10 mouse cellular contexts compared by ENCODE assay signal in genomic region chr11:94929599-94929998, GRCm38 (mm10). TPM values are rescaled to one million over a fixed set of nuclear protein-coding genes. Genes with fewer than 3 reads are reported as not detected.
DNase-seq lines count a peak whose midpoint lies in the region; ATAC-seq and TF ChIP-seq lines count a peak whose summit lies in the region.
"Had no signal": no experiment of that assay in that cellular context is flagged by ENCODE, and none has a peak within 500 bp of the region (broad histone marks: within the 10 kb centered on the region; RNA-seq: fewer than 3 reads in every experiment).

No protein-coding gene starts in this region.

- no peak overlapping the region for H3K4me2 ChIP-seq in kidney, embryonic 14.5 days (replicated peaks; ENCODE audit: low read depth, low read length)
- peak overlapping the region; percentile 39; the same call in 1 of the 2 replicates for H3K4me2 ChIP-seq in embryonic facial prominence, embryonic 14.5 days (ENCODE audit: low read depth, low read length)
- H3K4me2 ChIP-seq in limb, embryonic 14.5 days (replicated peaks; ENCODE audit: low read depth, low read length, severe bottlenecking) = peak overlapping the region; percentile 40; the same call in 1 of the 2 replicates

- DNase-seq in kidney, postnatal 25 days = no peak
- DNase-seq in ZHBTc4 (ENCODE audit: low read depth, low spot score) = peak; percentile 63
- peak; percentile 26 for DNase-seq in embryonic facial prominence, embryonic 14.5 days (ENCODE audit: low spot score)
- no peak for DNase-seq in limb, embryonic 14.5 days (ENCODE audit: low spot score)
- no peak for DNase-seq in cerebellum, adult 8-10 months
- no peak for DNase-seq in frontal cortex, postnatal 14 days (ENCODE audit: low spot score in 2 of 2)

- H3K9ac ChIP-seq in kidney, embryonic 14.5 days (ENCODE audit: low read depth, low read length) = no peak overlapping the region
- no peak overlapping the region for H3K9ac ChIP-seq in embryonic facial prominence, embryonic 14.5 days (ENCODE audit: low read depth, low read length)
- H3K9ac ChIP-seq in limb, embryonic 14.5 days (ENCODE audit: low read depth, low read length, severe bottlenecking) = peak overlapping the region; percentile 40

- no peak for TF ChIP-seq POLR2A in limb, embryonic 14.5 days (IDR thresholded peaks at IDR 0.05; ENCODE audit: borderline replicate concordance, extremely low read depth, insufficient read depth, insufficient read length)

- ATAC-seq in kidney, embryonic 14.5 days (ENCODE audit: low FRiP score, low TSS enrichment) = no peak
- ATAC-seq in embryonic facial prominence, embryonic 14.5 days (ENCODE audit: low read depth) = no peak
- no peak for ATAC-seq in limb, embryonic 14.5 days (ENCODE audit: low FRiP score, low read depth)
- no peak for ATAC-seq in megakaryocyte, adult 5-6 weeks (ENCODE audit: poor library complexity, severe bottlenecking)

- no peaks in the 10 kb centered on the region for H3K9me3 ChIP-seq in kidney, embryonic 14.5 days (ENCODE audit: control insufficient read depth, low read length)
- H3K9me3 ChIP-seq in embryonic facial prominence, embryonic 14.5 days (ENCODE audit: control insufficient read depth, low read length) = no peaks in the 10 kb centered on the region
- H3K9me3 ChIP-seq in limb, embryonic 14.5 days (ENCODE audit: control insufficient read depth, low read length) = no peaks in the 10 kb centered on the region
- H3K9me3 ChIP-seq: neural tube, embryonic 12.5 days had no signal

- H3K4me1 ChIP-seq in kidney, embryonic 14.5 days (ENCODE audit: control insufficient read depth, insufficient read depth, low read length) = peaks cover 44% of the 10 kb centered on the region
- peaks cover 53% of the 10 kb centered on the region for H3K4me1 ChIP-seq in embryonic facial prominence, embryonic 14.5 days (ENCODE audit: control insufficient read depth, insufficient read depth, low read length)
- H3K4me1 ChIP-seq in limb, embryonic 14.5 days (ENCODE audit: control insufficient read depth, insufficient read depth, low read length) = peaks cover 55% of the 10 kb centered on the region

- WGBS in kidney, embryonic 14.5 days = 30% methylated on average over 9 of the region's 9 CpGs
- 27% methylated on average over 9 of the region's 9 CpGs for WGBS in embryonic facial prominence, embryonic 14.5 days
- WGBS in limb, embryonic 14.5 days = 26% methylated on average over 9 of the region's 9 CpGs

- no peaks in the 10 kb centered on the region for H3K36me3 ChIP-seq in kidney, embryonic 14.5 days (ENCODE audit: control insufficient read depth, insufficient read depth, low read length)
- H3K36me3 ChIP-seq in embryonic facial prominence, embryonic 14.5 days (ENCODE audit: control insufficient read depth, insufficient read depth, low read length) = no peaks in the 10 kb centered on the region
- no peaks in the 10 kb centered on the region for H3K36me3 ChIP-seq in limb, embryonic 14.5 days (ENCODE audit: control insufficient read depth, insufficient read depth, low read length)
- H3K36me3 ChIP-seq: neural tube, embryonic 12.5 days had no signal

- peak overlapping the region; percentile 97 for H3K27ac ChIP-seq in kidney, embryonic 14.5 days (ENCODE audit: low read depth, low read length)
- H3K27ac ChIP-seq in embryonic facial prominence, embryonic 14.5 days (replicated peaks; ENCODE audit: low read depth, low read length) = peak overlapping the region; percentile 94
- H3K27ac ChIP-seq in limb, embryonic 14.5 days (replicated peaks; ENCODE audit: low read depth, low read length) = peak overlapping the region; percentile 94
- H3K27ac ChIP-seq: neural tube, embryonic 12.5 days had no signal

- H3K4me3 ChIP-seq in kidney, embryonic 14.5 days (ENCODE audit: low read length) = no peak overlapping the region
- H3K4me3 ChIP-seq in embryonic facial prominence, embryonic 14.5 days (ENCODE audit: low read depth, low read length) = no peak overlapping the region
- no peak overlapping the region for H3K4me3 ChIP-seq in limb, embryonic 14.5 days (replicated peaks; ENCODE audit: low read length)
- H3K4me3 ChIP-seq: neural tube, embryonic 12.5 days had no signal

- H3K27me3 ChIP-seq in kidney, embryonic 14.5 days (ENCODE audit: control insufficient read depth, insufficient read depth, low read length) = no peaks in the 10 kb centered on the region
- H3K27me3 ChIP-seq in embryonic facial prominence, embryonic 14.5 days (replicated peaks; ENCODE audit: control insufficient read depth, insufficient read depth, low read length) = no peaks in the 10 kb centered on the region
- H3K27me3 ChIP-seq in limb, embryonic 14.5 days (ENCODE audit: control insufficient read depth, insufficient read depth, low read length) = no peaks in the 10 kb centered on the region

RNA-seq across cellular contexts. Expression of gene Col1a1, which starts 6.4 kb away (rescaled TPM):
- 248 and 380 TPM in 2 replicates for polyA plus RNA-seq in kidney, embryonic 14.5 days (2014; fragmentation: Nextera tagmentation; extraction: Ambion mirVana)
- polyA plus RNA-seq in embryonic facial prominence, embryonic 14.5 days (2014; fragmentation: Nextera tagmentation; extraction: Ambion mirVana) = 3,653 and 4,731 TPM in 2 replicates
- polyA plus RNA-seq in limb, embryonic 14.5 days (2012; rRNA removed) = 1,421 and 1,570 TPM in 2 replicates
- 2,528 and 2,873 TPM in 2 replicates for polyA plus RNA-seq in limb, embryonic 14.5 days (2014; fragmentation: Nextera tagmentation; extraction: Ambion mirVana)
- total RNA-seq in megakaryocyte, adult 5-6 weeks (2015) = 0.36 and 0.42 TPM in 2 replicates
- total RNA-seq in megakaryocyte, adult 5-6 weeks (2017) = 0.49 and 4.8 TPM in 2 replicates
- total RNA-seq: hematopoietic stem cell, adult 5-6 weeks had no signal

RNA-seq across cellular contexts. Expression of gene Hils1, which starts 37.8 kb away (rescaled TPM):
- not detected in 2 replicates for polyA plus RNA-seq in kidney, embryonic 14.5 days (2014; fragmentation: Nextera tagmentation; extraction: Ambion mirVana)
- polyA plus RNA-seq in embryonic facial prominence, embryonic 14.5 days (2014; fragmentation: Nextera tagmentation; extraction: Ambion mirVana) = 0.25 and 0.61 TPM in 2 replicates
- 0.41 and 0.58 TPM in 2 replicates for polyA plus RNA-seq in limb, embryonic 14.5 days (2012; rRNA removed)
- polyA plus RNA-seq in limb, embryonic 14.5 days (2014; fragmentation: Nextera tagmentation; extraction: Ambion mirVana) = 0.29 TPM in 1 of 2 replicates, not detected in the other
- not detected in 2 replicates for total RNA-seq in megakaryocyte, adult 5-6 weeks (2015)
- not detected in 2 replicates for total RNA-seq in megakaryocyte, adult 5-6 weeks (2017)
- total RNA-seq: hematopoietic stem cell, adult 5-6 weeks had no signal
- polyA plus RNA-seq: neural tube, embryonic 12.5 days had no signal

RNA-seq across cellular contexts. Expression of gene Sgca, which starts 46.5 kb away (rescaled TPM):
- polyA plus RNA-seq in kidney, embryonic 14.5 days (2014; fragmentation: Nextera tagmentation; extraction: Ambion mirVana) = 0.24 TPM in 1 of 2 replicates, not detected in the other
- 18.6 and 19.5 TPM in 2 replicates for polyA plus RNA-seq in embryonic facial prominence, embryonic 14.5 days (2014; fragmentation: Nextera tagmentation; extraction: Ambion mirVana)
- polyA plus RNA-seq in limb, embryonic 14.5 days (2012; rRNA removed) = 19.4 and 32.9 TPM in 2 replicates
- polyA plus RNA-seq in limb, embryonic 14.5 days (2014; fragmentation: Nextera tagmentation; extraction: Ambion mirVana) = 9.1 and 10.2 TPM in 2 replicates
- not detected in 2 replicates for total RNA-seq in megakaryocyte, adult 5-6 weeks (2015)
- not detected in 2 replicates for total RNA-seq in megakaryocyte, adult 5-6 weeks (2017)
- total RNA-seq: hematopoietic stem cell, adult 5-6 weeks had no signal

Comparison
In these comparisons a context has a peak if more than half of its experiments do, and no peak if none do; other contexts are left out.
1. DNase-seq: peak in ZHBTc4 (single experiment) and embryonic facial prominence, embryonic 14.5 days (single experiment); none in kidney, postnatal 25 days (0 of 2), limb, embryonic 14.5 days (single experiment), cerebellum, adult 8-10 months (single experiment) and frontal cortex, postnatal 14 days (0 of 2).
2. Peak in every context shown above with its lines, with median percentiles within 50 percentile points of each other: H3K27ac ChIP-seq.